In genomic region chr5:118818294-118818693, GRCm38 (mm10) we compare ENCODE assay signal across 26 mouse cellular contexts.
"Had no signal": no experiment of that assay in that cellular context is flagged by ENCODE, and none has a peak within 500 bp of the region (broad histone marks: within the 10 kb centered on the region; RNA-seq: fewer than 3 reads in every experiment).

No protein-coding gene starts in this region.

- H3K27ac ChIP-seq: heart, adult 2 months; heart, embryonic 13.5 days; heart, embryonic 15.5 days; hindbrain, embryonic 10.5 days; hindbrain, embryonic 12.5 days; hindbrain, embryonic 14.5 days; kidney, embryonic 15.5 days; kidney, postnatal 0 days; liver, embryonic 13.5 days had no signal

- H3K36me3 ChIP-seq: heart, embryonic 13.5 days; heart, embryonic 15.5 days; hindbrain, embryonic 10.5 days; hindbrain, embryonic 12.5 days; kidney, embryonic 15.5 days; liver, embryonic 13.5 days had no signal

- H3K4me1 ChIP-seq: hindbrain, embryonic 12.5 days; kidney, embryonic 15.5 days; liver, embryonic 13.5 days had no signal

- H3K4me2 ChIP-seq: heart, embryonic 11.5 days; heart, embryonic 13.5 days; heart, embryonic 15.5 days; hindbrain, embryonic 12.5 days; hindbrain, embryonic 14.5 days; kidney, embryonic 15.5 days; liver, embryonic 11.5 days; liver, embryonic 13.5 days had no signal

- DNase-seq: gastrocnemius, postnatal 14 days; gastrocnemius, postnatal 36 days; heart, adult 11 months; heart, adult 2 months; heart, postnatal 4 days; kidney, adult 11 months; kidney, adult 2 months; kidney, adult 9 months; kidney, postnatal 14 days; kidney, postnatal 36 days; layer of hippocampus, adult 9-11 months; layer of hippocampus, postnatal 36 days; left cerebral cortex, postnatal 4 days; liver; liver, embryonic 13.5 days had no signal

- H3K9me3 ChIP-seq: heart, embryonic 15.5 days; liver, embryonic 13.5 days had no signal

- ATAC-seq: hindbrain, embryonic 16.5 days; intestine, embryonic 16.5 days had no signal

- H3K4me3 ChIP-seq: heart, adult 2 months; heart, embryonic 13.5 days; heart, embryonic 15.5 days; hindbrain, embryonic 10.5 days; hindbrain, embryonic 12.5 days; kidney, embryonic 15.5 days; liver, embryonic 13.5 days had no signal

- H3K9ac ChIP-seq: heart, embryonic 13.5 days; heart, embryonic 15.5 days; hindbrain, embryonic 12.5 days; hindbrain, embryonic 14.5 days; kidney, embryonic 15.5 days; liver, embryonic 13.5 days had no signal

- H3K27me3 ChIP-seq: heart, embryonic 13.5 days; hindbrain, embryonic 12.5 days; liver, embryonic 13.5 days had no signal
